Mouse (Mus musculus) cerebellum, adult 2 months (tissue): ENCODE results near the gene Cab39l.

Source experiments
- CTCF ChIP-seq: fragments of 200-500 bp; IDR thresholded peaks from 2 replicates; pipeline ENCODE4 v1.5.1; 2011; ENCODE audit warnings: low read depth, mild to moderate bottlenecking, control low read depth, low read length, moderate library complexity, borderline replicate concordance; ENCODE audit not compliant: insufficient read depth
- POLR2A ChIP-seq: fragments of 200-500 bp; IDR thresholded peaks from 2 replicates; pipeline ENCODE4 v1.6.1; 2011; ENCODE audit warnings: low read length, control low read depth, borderline replicate concordance; ENCODE audit not compliant: insufficient read depth

GRCm38 (mm10) chr14:59438505-59438904 is 2.3 kb upstream of the Cab39l start:
- TF ChIP-seq CTCF, result no peak
- no peak for TF ChIP-seq POLR2A
